Mouse (Mus musculus): ENCODE data around the gene Lsamp. TPM values are rescaled to one million over a fixed set of nuclear protein-coding genes. Genes with fewer than 3 reads are reported as not detected.

The Lsamp gene
- total and polyA plus RNA-seq, 2 experiments from 2014 or later = 116 to 210 TPM

- 67% methylated on average over 6 of the region's 6 CpGs for whole genome bisulfite sequencing
Observed at GRCm38 (mm10) chr16:41764285-41764684, 1780.1 kb downstream of the Lsamp start.

GRCm38 (mm10) chr16:41771427-41772125, 1787.4 kb downstream of the Lsamp start:
- peak overlapping the region; percentile 47; the same call in 1 of the 2 replicates for H3K27ac ChIP-seq (ENCODE audit: low read depth, low read length)
- H3K4me1 ChIP-seq (ENCODE audit: insufficient read depth, low read length) = 0 out of 2 replicates have a peak, but pooled peaks cover 3% of the 10 kb centered on the region
- no peak overlapping the region for H3K4me2 ChIP-seq (ENCODE audit: low read depth, low read length, poor library complexity, severe bottlenecking)
- no peaks in the 10 kb centered on the region for H3K9me3 ChIP-seq (ENCODE audit: low read length)
- no peak for TF ChIP-seq CTCF (IDR thresholded peaks at IDR 0.05)
- DNase-seq (ENCODE audit: low spot score) (peak; percentile 55), ATAC-seq (ENCODE audit: low FRiP score) (peak; percentile 71)
- no peaks in the 10 kb centered on the region for H3K27me3 ChIP-seq (ENCODE audit: insufficient read depth, low read length)
- 56% methylated on average over 4 of the region's 4 CpGs for WGBS
- H3K9ac ChIP-seq (replicated peaks; ENCODE audit: low read length, poor library complexity, severe bottlenecking) = no peak overlapping the region
- H3K36me3 ChIP-seq (ENCODE audit: insufficient read depth, low read length) = no peaks in the 10 kb centered on the region
- no peak overlapping the region for H3K4me3 ChIP-seq (ENCODE audit: low read depth, low read length)

More at GRCm38 (mm10) chr16:41764285-41764684, 1780.1 kb downstream of the Lsamp start:
- Histone ChIP-seq H3K9ac (replicated peaks; ENCODE audit: low read length, poor library complexity, severe bottlenecking) (no peak overlapping the region), H3K27me3 (ENCODE audit: insufficient read depth, low read length) (no peaks in the 10 kb centered on the region), H3K4me1 (ENCODE audit: insufficient read depth, low read length) (no peaks in the 10 kb centered on the region), H3K4me3 (ENCODE audit: low read depth, low read length) (no peak overlapping the region), H3K4me2 (ENCODE audit: low read depth, low read length, poor library complexity, severe bottlenecking) (no peak overlapping the region), H3K27ac (ENCODE audit: low read depth, low read length) (no peak overlapping the region), H3K36me3 (ENCODE audit: insufficient read depth, low read length) (no peaks in the 10 kb centered on the region), H3K9me3 (ENCODE audit: low read length) (no peaks in the 10 kb centered on the region)
- no peak for DNase-seq (ENCODE audit: low spot score)
- TF ChIP-seq CTCF (IDR thresholded peaks at IDR 0.05) = no peak
- no peak for ATAC-seq (ENCODE audit: low FRiP score)

GRCm38 (mm10) chr16:41777586-41777985, 1793.4 kb downstream of the Lsamp start:
- no peak overlapping the region for H3K4me3 ChIP-seq (ENCODE audit: low read depth, low read length)
- no peak overlapping the region for H3K9ac ChIP-seq (replicated peaks; ENCODE audit: low read length, poor library complexity, severe bottlenecking)
- no peaks in the 10 kb centered on the region for H3K36me3 ChIP-seq (ENCODE audit: insufficient read depth, low read length)
- no peaks in the 10 kb centered on the region for H3K9me3 ChIP-seq (ENCODE audit: low read length)
- DNase-seq (ENCODE audit: low spot score) = no peak
- 87% methylated on average over 1 of the region's 1 CpGs for WGBS
- H3K4me2 ChIP-seq (ENCODE audit: low read depth, low read length, poor library complexity, severe bottlenecking) = no peak overlapping the region
- no peaks in the 10 kb centered on the region for H3K27me3 ChIP-seq (ENCODE audit: insufficient read depth, low read length)
- ATAC-seq (ENCODE audit: low FRiP score) = no peak
- H3K4me1 ChIP-seq (ENCODE audit: insufficient read depth, low read length) = no peaks in the 10 kb centered on the region
- no peak overlapping the region for H3K27ac ChIP-seq (ENCODE audit: low read depth, low read length)
- no peak for TF ChIP-seq CTCF (IDR thresholded peaks at IDR 0.05)

- 80% methylated on average over 2 of the region's 2 CpGs for WGBS
- H3K27me3 ChIP-seq (ENCODE audit: insufficient read depth, low read length) = no peaks in the 10 kb centered on the region
- ATAC-seq (ENCODE audit: low FRiP score) (no peak), DNase-seq (ENCODE audit: low spot score) (peak; percentile 31)
- TF ChIP-seq CTCF (IDR thresholded peaks at IDR 0.05) = no peak
- no peak overlapping the region for H3K9ac ChIP-seq (replicated peaks; ENCODE audit: low read length, poor library complexity, severe bottlenecking)
- no peaks in the 10 kb centered on the region for H3K36me3 ChIP-seq (ENCODE audit: insufficient read depth, low read length)
- no peak overlapping the region for H3K4me3 ChIP-seq (ENCODE audit: low read depth, low read length)
- H3K4me1 ChIP-seq (ENCODE audit: insufficient read depth, low read length) = no peaks in the 10 kb centered on the region
- no peak overlapping the region for H3K27ac ChIP-seq (ENCODE audit: low read depth, low read length)
- no peaks in the 10 kb centered on the region for H3K9me3 ChIP-seq (ENCODE audit: low read length)
- H3K4me2 ChIP-seq (ENCODE audit: low read depth, low read length, poor library complexity, severe bottlenecking) = no peak overlapping the region
Observed at GRCm38 (mm10) chr16:41785600-41785999, 1801.4 kb downstream of the Lsamp start.

- DNase-seq (ENCODE audit: low spot score) (no peak), ATAC-seq (ENCODE audit: low FRiP score) (no peak)
- Histone ChIP-seq H3K9me3 (ENCODE audit: low read length) (no peaks in the 10 kb centered on the region), H3K27ac (ENCODE audit: low read depth, low read length) (no peak overlapping the region), H3K9ac (replicated peaks; ENCODE audit: low read length, poor library complexity, severe bottlenecking) (no peak overlapping the region), H3K27me3 (ENCODE audit: insufficient read depth, low read length) (no peaks in the 10 kb centered on the region), H3K4me1 (ENCODE audit: insufficient read depth, low read length) (no peaks in the 10 kb centered on the region), H3K36me3 (ENCODE audit: insufficient read depth, low read length) (no peaks in the 10 kb centered on the region), H3K4me3 (ENCODE audit: low read depth, low read length) (no peak overlapping the region), H3K4me2 (ENCODE audit: low read depth, low read length, poor library complexity, severe bottlenecking) (no peak overlapping the region)
- TF ChIP-seq CTCF (IDR thresholded peaks at IDR 0.05) = no peak
- 72% methylated on average over 3 of the region's 3 CpGs for WGBS
Observed at GRCm38 (mm10) chr16:41786704-41787103, 1802.5 kb downstream of the Lsamp start.

- 42% methylated on average over 1 of the region's 1 CpGs for whole genome bisulfite sequencing
- DNase-seq (ENCODE audit: low spot score) (no peak), ATAC-seq (ENCODE audit: low FRiP score) (no peak)
- Histone ChIP-seq H3K4me3 (ENCODE audit: low read depth, low read length) (no peak overlapping the region), H3K9me3 (ENCODE audit: low read length) (no peaks in the 10 kb centered on the region), H3K36me3 (ENCODE audit: insufficient read depth, low read length) (no peaks in the 10 kb centered on the region), H3K9ac (replicated peaks; ENCODE audit: low read length, poor library complexity, severe bottlenecking) (no peak overlapping the region), H3K4me1 (ENCODE audit: insufficient read depth, low read length) (no peaks in the 10 kb centered on the region), H3K27ac (ENCODE audit: low read depth, low read length) (no peak overlapping the region), H3K27me3 (ENCODE audit: insufficient read depth, low read length) (no peaks in the 10 kb centered on the region), H3K4me2 (ENCODE audit: low read depth, low read length, poor library complexity, severe bottlenecking) (no peak overlapping the region)
- TF ChIP-seq CTCF (IDR thresholded peaks at IDR 0.05) = no peak
Observed at GRCm38 (mm10) chr16:41787146-41787545, 1803.0 kb downstream of the Lsamp start.

Data from midbrain, postnatal 0 days (tissue).